Mouse (Mus musculus) spleen, adult 12 weeks (tissue): Measurements from ENCODE around the gene Itih5.
A peak's percentile ranks its signal among the peaks of the same experiment; 100 is the strongest.

Experiments
- DNase-seq: peaks from one replicate; pipeline ENCODE4 v3.0.0; 2022; ENCODE audit warnings: low spot score

The Itih5 gene

DNA sequence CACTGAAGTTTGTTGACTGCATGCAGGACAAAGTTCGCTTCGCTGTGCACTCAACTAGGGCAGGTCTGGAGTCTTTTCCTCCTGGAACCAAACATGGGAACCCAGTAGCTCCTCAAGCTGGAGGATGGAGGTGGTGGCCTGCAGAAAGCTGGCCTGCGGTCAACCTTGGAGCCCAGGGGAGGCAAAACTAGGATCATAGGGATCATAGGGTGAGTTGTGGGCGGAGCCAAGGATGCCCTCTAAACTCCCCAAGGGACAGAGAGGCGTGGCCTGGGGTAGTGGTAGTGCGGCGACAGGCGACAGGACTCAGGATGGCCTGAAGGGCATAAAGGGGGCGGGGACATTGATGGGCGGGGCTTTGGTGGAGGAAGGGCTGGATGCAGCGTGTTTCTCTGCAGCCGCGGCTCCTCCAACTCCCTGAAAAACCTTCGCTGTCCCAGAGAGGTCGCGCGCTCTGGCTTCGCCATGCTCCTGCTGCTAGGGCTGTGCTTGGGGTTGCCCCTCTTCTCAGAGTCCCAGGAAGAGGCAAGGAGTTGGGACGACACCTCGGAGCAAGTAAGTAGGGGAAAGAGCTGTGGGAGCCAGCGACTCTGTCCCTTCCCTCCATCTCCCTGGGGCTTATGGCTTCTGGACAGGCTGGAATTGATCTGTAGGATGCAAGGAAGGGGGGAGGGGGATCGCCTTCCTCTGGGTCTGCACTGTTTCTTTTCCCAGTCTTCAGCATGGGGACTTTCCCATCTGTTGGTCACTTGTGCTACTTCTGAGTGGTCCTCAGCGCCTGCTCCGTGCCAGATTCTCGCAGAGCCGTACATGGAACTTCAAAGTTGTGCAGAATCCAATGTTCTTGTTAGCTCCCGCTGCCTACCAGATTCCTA lies at the start of gene Itih5:
TSS of gene Itih5 (plus strand) at position 371 of the 875 bp plus-strand sequence.
- peak; percentile 21 for DNase-seq

DNA sequence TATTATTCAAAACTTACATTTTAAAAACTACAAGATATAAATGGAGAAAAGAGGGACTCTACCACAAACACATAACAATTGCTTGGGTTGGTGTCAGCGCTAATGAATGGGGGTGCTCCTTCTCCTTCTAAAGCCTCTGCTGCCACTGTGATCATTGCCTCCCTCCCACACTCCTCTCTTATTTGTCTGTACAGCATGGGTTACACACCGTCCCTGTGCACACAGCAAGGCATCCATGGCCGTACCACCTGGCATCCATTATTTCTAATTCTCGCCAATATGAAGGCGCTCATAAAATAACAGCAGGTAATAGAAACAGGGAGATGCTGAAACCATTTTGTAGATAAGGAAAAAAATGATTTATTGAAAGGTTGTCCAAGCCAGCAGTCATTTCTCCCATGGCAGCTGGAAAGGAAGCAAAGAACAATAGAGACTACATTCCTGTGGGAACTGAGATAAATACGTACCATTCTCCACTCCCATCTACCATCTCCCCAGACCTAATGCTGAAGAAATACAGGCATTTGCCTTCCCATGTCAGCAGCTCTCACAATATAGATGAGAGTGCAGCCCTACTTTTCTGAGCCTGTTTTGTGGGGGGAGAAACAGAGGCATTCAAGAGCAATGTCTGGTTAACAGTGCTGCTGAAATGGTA lies 44.7 kb upstream of the Itih5 start:
- DNase-seq = no peak

- no peak for DNase-seq
These were observed 34.6 kb upstream of the Itih5 start for GRCm38 (mm10) chr2:10118751-10119150.

DNA sequence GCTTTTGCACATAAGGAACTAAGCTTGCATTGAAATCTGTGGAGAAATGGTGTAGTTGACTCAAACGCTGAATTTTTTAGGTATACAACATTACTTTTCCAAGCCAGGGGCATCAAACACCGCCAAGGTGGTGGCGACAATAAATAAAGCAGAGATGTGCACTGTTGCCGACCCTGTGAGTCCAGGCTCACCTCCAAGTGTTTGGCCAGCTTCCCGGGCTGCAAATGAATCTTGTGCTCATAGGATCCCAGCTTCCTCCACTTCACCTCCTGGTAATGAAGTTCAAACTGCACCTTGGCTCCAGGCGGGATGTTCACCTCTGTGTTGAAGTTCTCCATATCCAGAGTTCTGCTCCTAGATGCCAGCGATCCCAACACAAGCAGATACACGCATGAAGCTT lies 34.1 kb upstream of the Itih5 start:
- DNase-seq = no peak

DNA sequence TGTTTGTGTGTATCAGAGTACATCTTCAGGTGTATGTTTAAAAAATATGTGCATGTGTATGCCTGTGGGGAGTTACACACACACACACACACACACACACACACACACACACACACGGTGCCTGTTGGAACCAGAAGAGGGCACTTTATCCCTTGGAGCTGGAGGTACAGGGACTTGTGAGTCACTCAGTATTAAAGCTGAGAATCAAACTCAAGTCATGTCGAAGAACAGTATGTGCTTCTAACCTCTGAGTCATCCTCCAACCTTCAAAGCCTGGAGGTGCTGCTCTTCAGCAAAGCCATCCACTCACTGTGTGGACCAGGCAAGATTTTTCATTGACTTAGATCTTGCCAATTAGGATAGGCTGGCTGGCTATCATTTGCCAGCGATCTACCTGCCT lies 31.5 kb upstream of the Itih5 start:
- no peak for DNase-seq

DNA sequence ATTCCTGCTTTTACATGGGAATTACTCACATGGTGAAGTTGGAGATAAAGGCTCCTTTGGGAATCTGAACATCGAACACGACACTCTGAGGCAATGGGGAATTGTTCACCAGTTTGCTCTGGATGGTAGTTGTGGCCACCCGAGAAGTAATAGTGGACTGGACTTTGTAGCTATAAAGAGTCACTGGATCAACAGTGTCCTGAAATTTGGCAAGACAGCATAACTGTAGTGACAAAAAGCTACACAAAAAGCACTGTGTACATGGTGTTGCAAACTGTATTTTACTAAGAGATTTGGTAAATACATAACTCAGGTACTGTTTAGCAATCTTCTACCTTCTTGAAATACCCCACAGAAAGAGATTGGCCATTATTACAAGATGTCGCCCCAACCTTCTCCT lies 27.2 kb upstream of the Itih5 start:
- no peak for DNase-seq

GRCm38 (mm10) chr2:10127471-10127870 lies 25.9 kb upstream of the Itih5 start:
- DNase-seq = no peak

DNA sequence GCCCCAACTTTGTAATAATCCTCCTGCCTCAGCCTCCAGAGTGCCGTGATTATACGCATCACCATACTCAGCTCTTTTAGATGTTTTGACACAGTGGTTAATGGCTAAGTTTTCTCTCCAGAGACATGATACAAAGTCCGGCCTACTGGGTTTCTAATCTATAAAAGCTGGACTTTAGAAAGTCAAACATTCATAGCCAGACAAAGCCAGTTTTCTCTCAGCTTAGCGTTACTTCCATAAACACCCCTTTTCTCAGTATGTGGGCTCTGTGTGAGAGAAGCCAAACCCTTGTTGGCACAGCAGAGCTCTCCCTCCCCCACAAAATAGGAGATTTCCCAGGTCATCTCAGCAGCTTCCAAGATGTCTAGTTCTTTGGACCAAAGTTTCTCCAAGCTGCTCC lies 24.8 kb upstream of the Itih5 start:
- no peak for DNase-seq

DNA sequence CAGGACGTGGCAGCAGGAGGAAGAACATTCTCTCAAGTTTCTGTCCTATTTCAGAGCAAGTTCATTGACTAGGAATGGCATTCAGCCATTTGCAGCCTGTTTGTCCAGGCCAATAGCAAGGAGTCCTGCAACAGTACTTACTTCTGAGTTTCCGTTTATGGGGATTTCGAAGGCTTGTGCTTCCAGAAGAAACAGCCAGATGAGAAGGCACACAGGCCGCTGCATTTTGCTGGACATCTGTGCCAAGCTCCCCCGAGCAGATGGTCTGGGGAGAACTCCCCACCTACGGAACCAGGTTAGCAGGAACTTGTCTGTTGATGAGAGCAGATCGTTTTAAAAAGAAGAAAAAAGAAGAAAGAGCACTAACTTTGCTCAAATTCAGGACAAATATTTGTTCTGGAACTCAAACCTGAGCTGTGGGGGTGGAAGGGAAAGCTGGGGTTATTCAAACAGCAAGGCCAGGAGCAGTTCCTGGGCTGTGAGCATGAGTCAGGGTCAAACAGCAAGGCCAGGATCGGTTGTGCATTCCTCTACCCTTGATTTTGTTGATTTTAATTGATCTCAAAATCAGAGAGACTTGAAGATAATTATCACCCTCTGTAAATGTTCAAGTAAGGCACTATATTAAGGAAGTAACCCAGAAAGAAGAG lies 22.9 kb upstream of the Itih5 start:
- no peak for DNase-seq

DNA sequence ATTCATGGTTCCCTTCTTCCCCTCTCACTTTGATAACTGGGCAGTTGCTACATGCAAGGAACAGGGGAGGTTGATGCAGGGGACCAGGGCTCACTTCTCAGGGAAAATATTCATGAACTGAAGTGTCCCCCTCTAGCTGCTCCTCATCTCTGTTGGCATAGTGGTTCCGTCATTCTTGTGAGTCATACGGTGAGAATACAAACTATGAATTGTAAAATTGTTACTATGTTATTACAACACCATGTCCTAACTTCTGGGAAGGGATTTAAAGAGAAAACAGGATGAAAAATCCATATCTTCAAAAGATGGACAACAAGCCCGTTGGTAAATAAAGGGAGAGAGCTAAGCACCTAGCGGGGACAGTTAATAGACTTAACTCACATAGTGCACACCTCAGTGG lies 22.1 kb upstream of the Itih5 start, which contains the start of gene Itih2:
TSS of gene Itih2 (minus strand) at position 101 of the 400 bp plus-strand sequence.
- DNase-seq = no peak

DNA sequence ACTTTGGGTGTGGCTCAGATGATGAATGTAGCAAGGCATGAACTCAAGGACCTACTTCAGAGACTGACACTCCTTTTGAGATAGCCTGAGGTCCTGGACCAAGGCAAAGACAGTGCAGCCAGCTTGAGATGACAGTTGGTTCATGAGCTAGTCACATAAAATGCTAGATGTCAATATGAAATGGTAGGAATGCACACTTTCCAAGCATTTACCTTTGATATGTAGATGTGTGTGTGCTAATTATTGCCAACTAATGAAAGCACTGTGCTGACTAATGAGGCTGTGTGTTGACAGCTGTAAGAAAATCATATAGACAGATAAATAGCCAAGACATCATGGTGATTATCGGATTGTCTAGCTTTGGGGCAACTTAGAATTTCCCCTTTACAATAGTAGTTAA lies 21.2 kb upstream of the Itih5 start:
- no peak for DNase-seq

DNA sequence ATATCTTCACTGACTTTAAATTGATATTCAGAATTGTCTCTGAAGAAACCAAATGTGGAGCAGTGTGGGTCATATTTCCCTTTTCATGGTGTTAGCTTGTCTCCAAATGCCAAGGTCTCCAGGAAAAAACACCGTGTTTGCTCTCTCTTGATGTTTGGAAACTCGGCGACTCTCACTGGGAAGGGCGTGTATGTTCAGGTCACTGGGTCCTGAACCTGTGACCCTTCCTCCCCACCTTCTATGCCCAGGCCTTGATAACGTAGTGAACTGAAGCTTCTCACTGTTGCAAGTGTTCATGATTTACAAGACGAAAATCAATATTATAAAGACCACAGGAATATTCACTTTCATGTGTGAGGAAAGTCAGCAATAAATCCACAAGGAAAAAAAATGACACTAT lies 19.4 kb upstream of the Itih5 start:
- no peak for DNase-seq

DNA sequence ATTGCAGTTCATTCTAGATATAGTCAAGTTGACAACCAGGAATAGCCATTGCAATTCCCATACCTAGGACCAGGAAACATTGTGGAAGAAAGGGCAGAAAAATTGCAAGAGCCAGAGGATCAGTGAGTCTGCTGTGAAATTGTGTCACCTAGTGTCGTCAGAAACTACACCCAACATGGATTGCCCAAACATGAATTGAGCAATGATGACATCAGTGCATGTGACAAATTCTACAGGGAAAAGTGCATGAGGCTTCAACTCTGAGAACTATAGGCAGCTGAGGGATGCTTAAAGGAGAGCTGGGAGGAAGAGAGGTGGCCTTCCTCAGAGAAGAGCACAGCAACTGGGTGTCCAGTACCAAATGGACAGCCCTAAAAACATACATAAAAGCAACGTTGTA lies 16.1 kb upstream of the Itih5 start:
- no peak for DNase-seq

GRCm38 (mm10) chr2:10140456-10140855 lies 12.9 kb upstream of the Itih5 start:
- no peak for DNase-seq

DNA sequence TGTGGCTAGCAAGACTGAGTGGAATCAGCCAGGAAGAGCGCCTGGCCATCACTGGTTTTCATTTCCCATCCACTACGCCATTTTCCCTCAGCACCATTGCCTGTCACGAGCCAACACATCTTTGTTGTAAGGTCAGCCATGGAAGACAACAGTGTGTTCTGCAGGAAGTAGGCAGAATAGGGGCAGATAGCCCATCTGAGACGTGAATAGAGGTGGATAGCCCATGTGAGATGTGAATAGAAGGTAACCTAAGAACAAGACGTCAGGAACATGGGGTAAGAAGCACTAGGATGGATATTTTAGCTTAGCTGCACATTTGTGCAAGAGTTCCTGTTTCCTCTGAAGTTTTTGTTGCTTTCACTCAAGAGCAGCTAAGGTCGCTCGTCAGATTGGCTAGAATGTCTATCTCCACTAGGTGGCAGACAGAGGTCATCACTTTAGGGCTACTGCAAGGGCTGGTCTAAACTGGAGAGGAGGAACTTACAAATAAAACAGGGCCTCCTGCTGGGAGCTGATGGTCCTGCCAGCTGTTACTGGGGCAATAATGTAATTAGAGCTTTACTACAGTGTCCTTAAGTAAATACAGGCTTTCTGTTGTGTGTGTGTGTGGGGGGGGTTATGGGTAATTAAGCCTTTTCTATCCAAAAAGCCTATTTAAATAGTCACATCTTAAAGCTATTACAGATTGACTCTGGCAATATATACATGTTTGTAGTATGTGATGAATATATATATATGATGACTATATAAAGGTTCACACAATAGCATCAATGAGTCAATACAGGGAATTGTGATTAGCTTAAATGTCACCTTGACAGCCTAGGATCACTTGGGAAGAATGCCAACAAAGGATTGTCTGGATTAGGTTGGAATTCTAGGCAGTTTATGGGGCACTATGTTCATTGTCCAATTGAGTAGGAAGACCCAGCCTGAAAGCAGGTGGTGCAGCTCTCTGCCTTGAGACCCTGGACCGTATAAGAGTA lies 10.6 kb upstream of the Itih5 start:
- DNase-seq = peak; percentile 29

- no peak for DNase-seq
These were observed 7.9 kb upstream of the Itih5 start for GRCm38 (mm10) chr2:10145514-10145913.

DNA sequence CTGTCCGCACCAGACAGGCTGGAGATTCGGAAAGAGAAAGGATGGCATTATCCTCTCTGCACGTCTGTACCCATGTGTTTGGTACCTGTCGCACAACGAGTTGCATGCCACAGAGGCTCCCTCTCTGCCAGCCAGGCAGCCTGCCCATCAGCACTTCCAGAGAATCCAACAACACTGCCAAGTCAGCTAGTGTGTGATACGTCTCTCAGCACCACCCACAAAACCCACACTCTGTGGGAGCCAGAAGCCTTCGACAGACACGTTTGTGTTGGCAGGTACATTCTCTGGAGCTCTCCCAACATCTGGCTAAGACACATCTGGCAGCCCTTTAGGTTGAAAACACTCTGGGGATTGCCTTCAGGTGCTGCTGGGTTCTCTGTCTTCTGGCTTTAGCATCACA lies 6.2 kb upstream of the Itih5 start:
- no peak for DNase-seq

GRCm38 (mm10) chr2:10152590-10152989 lies 781 bp upstream of the Itih5 start:
- no peak for DNase-seq

DNA sequence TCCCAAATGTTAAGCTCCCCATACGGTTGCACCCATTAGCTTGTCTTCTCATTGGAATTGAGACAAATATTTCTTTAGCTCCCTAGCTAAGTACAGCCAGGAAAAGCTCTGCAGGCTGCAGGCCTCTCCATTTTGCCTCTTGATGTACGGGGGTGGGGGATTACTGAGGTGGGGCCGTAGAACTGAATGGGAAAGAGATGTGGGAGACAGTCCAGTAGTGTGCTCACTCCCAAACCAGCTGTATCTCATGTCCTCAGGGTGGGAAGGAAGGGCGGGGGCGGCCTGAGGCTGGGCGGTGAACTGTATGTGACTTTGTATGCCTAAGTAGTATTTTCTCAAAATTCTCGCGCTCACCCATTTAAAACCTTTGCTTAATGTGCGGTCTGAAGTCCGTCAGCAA lies 3.8 kb downstream of the Itih5 start:
- no peak for DNase-seq

DNA sequence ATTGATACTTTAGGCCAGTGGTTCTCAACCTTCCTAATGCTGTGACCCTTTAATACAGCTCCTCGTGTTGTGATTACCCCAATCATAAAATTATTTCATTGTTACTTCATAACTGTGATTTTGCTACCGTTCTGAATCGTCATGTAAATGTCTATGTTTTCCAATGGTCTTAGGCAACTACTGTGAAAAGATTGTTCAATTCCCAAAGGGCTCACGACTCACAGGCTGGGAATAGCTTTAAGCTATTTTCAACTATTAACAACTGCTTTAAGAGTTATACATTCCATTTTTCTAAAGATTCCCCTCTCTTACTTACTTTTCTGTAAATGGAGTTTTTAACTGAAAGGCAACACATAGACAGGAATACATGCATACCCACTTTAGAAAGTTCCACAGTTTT lies 8.6 kb downstream of the Itih5 start:
- DNase-seq = no peak

DNA sequence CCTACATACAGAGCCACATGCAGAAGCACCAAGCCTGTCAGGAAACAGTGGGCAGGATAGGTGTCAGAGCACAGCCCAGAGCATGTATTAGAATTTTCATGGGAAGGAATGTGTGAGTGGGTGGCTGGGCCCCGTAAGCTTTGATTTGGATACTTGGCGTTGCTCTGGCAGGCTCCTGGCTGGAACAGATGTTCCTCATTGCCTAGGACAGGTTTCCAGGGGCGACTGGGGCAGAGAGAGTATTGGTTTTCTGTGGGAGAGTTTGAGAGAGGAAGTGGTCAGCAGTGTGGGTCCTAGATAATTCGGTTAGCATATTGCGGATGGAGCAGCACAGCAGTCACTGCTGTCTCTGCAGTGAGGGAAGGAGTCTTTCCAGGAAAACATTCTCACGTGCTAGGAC lies 13.3 kb downstream of the Itih5 start:
- DNase-seq = no peak

GRCm38 (mm10) chr2:10167283-10167682 lies 13.9 kb downstream of the Itih5 start:
- no peak for DNase-seq
